Mouse (Mus musculus): Measurements from ENCODE around the gene Pcsk6.

- TF ChIP-seq POLR2A (IDR thresholded peaks at IDR 0.05; ENCODE audit: insufficient read depth, low read length): no peak
- no peak for TF ChIP-seq CTCF (IDR thresholded peaks at IDR 0.05; ENCODE audit: low read depth, low read length)
- no peak for TF ChIP-seq EP300 (IDR thresholded peaks at IDR 0.05; ENCODE audit: insufficient read depth, low read depth, low read length)
Measured at GRCm38 (mm10) chr7:66003865-66004638, 142.5 kb downstream of the Pcsk6 start.

Data from ES-Bruce4 (cell line).